Mouse (Mus musculus) liver, postnatal 0 days (tissue): Measurements from ENCODE around the gene Phospho1.

Source experiments
- CTCF ChIP-seq: sonication (generic); IDR thresholded peaks from 2 replicates; pipeline ENCODE4 v1.5.1; 2016; ENCODE audit warnings: antibody characterized with exemption, low read depth
- EP300 ChIP-seq: IDR thresholded peaks from 2 replicates; pipeline ENCODE4 v1.6.1; 2016; ENCODE audit warnings: antibody characterized with exemption, low read depth, mild to moderate bottlenecking

GRCm38 (mm10) chr11:95779366-95779765 lies 44.9 kb upstream of the Phospho1 start:
- TF ChIP-seq CTCF (no peak), EP300 (no peak)
